Comparison of ENCODE assay signal across 8 mouse cellular contexts in genomic region chr17:26200831-26201705, GRCm38 (mm10). TPM values are rescaled to one million over a fixed set of nuclear protein-coding genes. Genes with fewer than 3 reads are reported as not detected.
A peak's percentile ranks its signal among the peaks of the same experiment; 100 is the strongest.
DNase-seq lines count a peak whose midpoint lies in the region; ATAC-seq and TF ChIP-seq lines count a peak whose summit lies in the region.

No protein-coding gene starts in this region.

- H3K36me3 ChIP-seq in kidney, embryonic 15.5 days: peaks cover 23% of the 10 kb centered on the region
- H3K36me3 ChIP-seq in limb, embryonic 11.5 days (ENCODE audit: control insufficient read depth, insufficient read depth, low read length): peaks cover 6% of the 10 kb centered on the region; the same call in 1 of the 2 replicates
- H3K36me3 ChIP-seq in myocyte (ENCODE audit: control insufficient read depth, insufficient read depth): no peaks in the 10 kb centered on the region

- CTCF ChIA-PET in Patski (lab: Charles Lee): no interaction called here

- TF ChIP-seq POLR2A in embryonic fibroblast, embryonic 13.5 days (IDR thresholded peaks at IDR 0.05; ENCODE audit: low read depth, low read length): no peak
- TF ChIP-seq POLR2A in myocyte (IDR thresholded peaks at IDR 0.05; ENCODE audit: insufficient read length, low read depth): peak; percentile 25

- under 1% methylated on average over 91 of the region's 92 CpGs for WGBS in kidney, embryonic 15.5 days
- WGBS in limb, embryonic 11.5 days: under 1% methylated on average over 90 of the region's 92 CpGs

- no peaks in the 10 kb centered on the region for H3K79me2 ChIP-seq in myocyte (ENCODE audit: control insufficient read depth, insufficient read depth)

- no peak overlapping the region for H3K27ac ChIP-seq in kidney, embryonic 15.5 days
- no peak overlapping the region for H3K27ac ChIP-seq in embryonic fibroblast, embryonic 13.5 days (ENCODE audit: insufficient read depth, low read length)
- H3K27ac ChIP-seq in limb, embryonic 11.5 days (replicated peaks; ENCODE audit: low read depth, low read length): no peak overlapping the region

- DNase-seq in kidney, postnatal 10 days: no peak
- DNase-seq in Patski (ENCODE audit: low read depth, low spot score): no peak
- peak; percentile 42 for DNase-seq in limb, embryonic 11.5 days (ENCODE audit: low spot score)
- peak; percentile 46 for DNase-seq in thymus, postnatal 4 days
- DNase-seq in cerebellum, adult 11-12 months: no peak

- H3K4me3 ChIP-seq in kidney, embryonic 15.5 days (replicated peaks): peak overlapping the region; percentile 61
- peak overlapping the region; percentile 42 for H3K4me3 ChIP-seq in embryonic fibroblast, embryonic 13.5 days (ENCODE audit: insufficient read depth, low read length)
- H3K4me3 ChIP-seq in limb, embryonic 11.5 days (ENCODE audit: low read depth, low read length): peak overlapping the region; percentile 48
- H3K4me3 ChIP-seq in myocyte: peak overlapping the region; percentile 14

- in situ Hi-C loops in Patski (cut with MboI; ENCODE audit: low pct_unique_long_range_greater_than_20kb): no loop called here

- TF ChIP-seq CTCF in Patski (IDR thresholded peaks at IDR 0.05): no peak
- TF ChIP-seq CTCF in embryonic fibroblast, embryonic 13.5 days (IDR thresholded peaks at IDR 0.05; ENCODE audit: borderline replicate concordance, insufficient read depth, low read length): no peak

- H3ac ChIP-seq in myocyte (ENCODE audit: control insufficient read depth, insufficient read length): peak overlapping the region; percentile 21

- H3K9ac ChIP-seq in kidney, embryonic 15.5 days: peak overlapping the region; percentile 61
- peak overlapping the region; percentile 52 for H3K9ac ChIP-seq in limb, embryonic 11.5 days (ENCODE audit: low read length)

- ATAC-seq in kidney, embryonic 15.5 days (replicated peaks; ENCODE audit: low FRiP score): peak; percentile 49; the same call in 1 of the 2 replicates
- ATAC-seq in Patski: peak; percentile 2
- ATAC-seq in limb, embryonic 11.5 days (ENCODE audit: insufficient number of reproducible peaks, low FRiP score, low TSS enrichment, low read depth): no peak

- POLR2A ChIA-PET in Patski (lab: Charles Lee): no interaction called here

- peaks cover 51% of the 10 kb centered on the region for H3K4me1 ChIP-seq in kidney, embryonic 15.5 days
- H3K4me1 ChIP-seq in embryonic fibroblast, embryonic 13.5 days (ENCODE audit: control insufficient read depth, insufficient read depth, low read length): no peaks in the 10 kb centered on the region
- H3K4me1 ChIP-seq in limb, embryonic 11.5 days (ENCODE audit: control insufficient read depth, insufficient read depth, low read length): peaks cover 14% of the 10 kb centered on the region

- no peaks in the 10 kb centered on the region for H3K9me3 ChIP-seq in kidney, embryonic 15.5 days (replicated peaks)
- no peaks in the 10 kb centered on the region for H3K9me3 ChIP-seq in limb, embryonic 11.5 days (ENCODE audit: control insufficient read depth, low read length)

- H3K4me2 ChIP-seq in kidney, embryonic 15.5 days: peak overlapping the region; percentile 89
- peak overlapping the region; percentile 97 for H3K4me2 ChIP-seq in limb, embryonic 11.5 days (ENCODE audit: low read depth, severe bottlenecking)
- peak overlapping the region; percentile 72 for H3K4me2 ChIP-seq in myocyte (ENCODE audit: low read depth)

- H3K27me3 ChIP-seq in kidney, embryonic 15.5 days: peaks cover 60% of the 10 kb centered on the region
- H3K27me3 ChIP-seq in Patski (no peaks in the 10 kb centered on the region), myocyte (ENCODE audit: control insufficient read depth, insufficient read depth, insufficient read length) (no peaks in the 10 kb centered on the region)
- H3K27me3 ChIP-seq in limb, embryonic 11.5 days (ENCODE audit: control insufficient read depth, insufficient read depth, low read length): peaks cover 54% of the 10 kb centered on the region

TF ChIP-seq in myocyte, 11 proteins besides CTCF, POLR2A, EP300 and RAD21:
- TF ChIP-seq SRF (IDR thresholded peaks at IDR 0.05; ENCODE audit: control insufficient read depth, insufficient read length, low read depth) (no peak), CEBPB (IDR thresholded peaks at IDR 0.05; ENCODE audit: insufficient read depth, poor library complexity, severe bottlenecking) (no peak), USF1 (IDR thresholded peaks at IDR 0.05; ENCODE audit: low read depth) (no peak), MYOG (IDR thresholded peaks at IDR 0.05; ENCODE audit: control insufficient read depth in 1 of 3, insufficient read depth in 1 of 3, insufficient read length in 2 of 3, low read depth in 2 of 3) (peak in 2 of 3 experiments; percentile 79 to 88), POLR2AphosphoS2 (IDR thresholded peaks at IDR 0.05; ENCODE audit: insufficient read length, low read depth) (no peak), TCF12 (IDR thresholded peaks at IDR 0.05; ENCODE audit: insufficient read depth, poor library complexity, severe bottlenecking) (no peak), MAX (IDR thresholded peaks at IDR 0.05; ENCODE audit: low read depth) (no peak), E2F4 (IDR thresholded peaks at IDR 0.05; ENCODE audit: insufficient read depth) (no peak), TCF3 (IDR thresholded peaks at IDR 0.05; ENCODE audit: insufficient read length, low read depth) (no peak), REST (IDR thresholded peaks at IDR 0.05; ENCODE audit: insufficient read depth, insufficient read length) (no peak), MYOD1 (IDR thresholded peaks at IDR 0.05; ENCODE audit: control insufficient read depth in 1 of 3, insufficient read length in 2 of 3, low read depth in 2 of 3) (peak in 2 of 3 experiments; percentile 82 to 85)

RNA-seq across cellular contexts. Expression of gene Rgs11, which starts 1.7 kb away (rescaled TPM):
- polyA plus RNA-seq in kidney, embryonic 15.5 days (2015; fragmentation: Nextera tagmentation; extraction: Ambion mirVana): 9.2 and 9.4 TPM in 2 replicates
- polyA plus RNA-seq in Patski (2021) (0.76 TPM), myocyte (2012; fragmentation: generic; extraction: Trizol) (0.62 TPM)
- 2.2 and 2.8 TPM in 2 replicates for polyA plus RNA-seq in embryonic fibroblast, embryonic 13.5 days (2011; ENCODE audit: insufficient read length, low read depth, missing spikeins)
- polyA plus RNA-seq in limb, embryonic 11.5 days (2014; fragmentation: Nextera tagmentation; extraction: Ambion mirVana): 1.1 and 1.8 TPM in 2 replicates

RNA-seq across cellular contexts. Expression of gene Pdia2, which starts 2.2 kb away (rescaled TPM):
- polyA plus RNA-seq in kidney, embryonic 15.5 days (2015; fragmentation: Nextera tagmentation; extraction: Ambion mirVana): 0.55 and 0.67 TPM in 2 replicates
- polyA plus RNA-seq in Patski (2021) (0.22 TPM), myocyte (2012; fragmentation: generic; extraction: Trizol) (0.05 TPM)
- polyA plus RNA-seq in embryonic fibroblast, embryonic 13.5 days (2011; ENCODE audit: insufficient read length, low read depth, missing spikeins): not detected in 2 replicates
- polyA plus RNA-seq in limb, embryonic 11.5 days (2014; fragmentation: Nextera tagmentation; extraction: Ambion mirVana): 0.27 and 1.1 TPM in 2 replicates

RNA-seq across cellular contexts. Expression of gene Arhgdig, which starts 6.5 kb away (rescaled TPM):
- polyA plus RNA-seq in kidney, embryonic 15.5 days (2015; fragmentation: Nextera tagmentation; extraction: Ambion mirVana): 9.0 and 9.3 TPM in 2 replicates
- polyA plus RNA-seq in Patski (2021) (17.0 TPM), myocyte (2012; fragmentation: generic; extraction: Trizol) (12.6 TPM)
- 5.8 and 9.3 TPM in 2 replicates for polyA plus RNA-seq in embryonic fibroblast, embryonic 13.5 days (2011; ENCODE audit: insufficient read length, low read depth, missing spikeins)
- 3.5 and 4.7 TPM in 2 replicates for polyA plus RNA-seq in limb, embryonic 11.5 days (2014; fragmentation: Nextera tagmentation; extraction: Ambion mirVana)

RNA-seq across cellular contexts. Expression of gene Fam234a, which starts 43.0 kb away (rescaled TPM):
- 49.6 and 52.7 TPM in 2 replicates for polyA plus RNA-seq in kidney, embryonic 15.5 days (2015; fragmentation: Nextera tagmentation; extraction: Ambion mirVana)
- polyA plus RNA-seq in Patski (2021) (147 TPM), myocyte (2012; fragmentation: generic; extraction: Trizol) (65.4 TPM)
- polyA plus RNA-seq in embryonic fibroblast, embryonic 13.5 days (2011; ENCODE audit: insufficient read length, low read depth, missing spikeins): 47.2 and 57.3 TPM in 2 replicates
- 25.7 and 26.0 TPM in 2 replicates for polyA plus RNA-seq in limb, embryonic 11.5 days (2014; fragmentation: Nextera tagmentation; extraction: Ambion mirVana)

RNA-seq across cellular contexts. Expression of gene Luc7l, which starts 51.6 kb away (rescaled TPM):
- polyA plus RNA-seq in kidney, embryonic 15.5 days (2015; fragmentation: Nextera tagmentation; extraction: Ambion mirVana): 106 and 110 TPM in 2 replicates
- 113 TPM for polyA plus RNA-seq in Patski (2021)
- 44.1 and 45.0 TPM in 2 replicates for polyA plus RNA-seq in embryonic fibroblast, embryonic 13.5 days (2011; ENCODE audit: insufficient read length, low read depth, missing spikeins)
- 146 and 153 TPM in 2 replicates for polyA plus RNA-seq in limb, embryonic 11.5 days (2014; fragmentation: Nextera tagmentation; extraction: Ambion mirVana)
- 25.1 TPM for polyA plus RNA-seq in myocyte (2012; fragmentation: generic; extraction: Trizol)

Comparison
In these comparisons a context has a peak if more than half of its experiments do, and no peak if none do; other contexts are left out.
1. DNase-seq: peak in limb, embryonic 11.5 days (single experiment) and thymus, postnatal 4 days (single experiment); none in kidney, postnatal 10 days (single experiment), Patski (single experiment) and cerebellum, adult 11-12 months (single experiment).
2. Peak in every context shown above with its lines, with median percentiles within 50 percentile points of each other: H3K4me2 ChIP-seq and H3K4me3 ChIP-seq.